Comparison of ENCODE assay signal across 15 mouse cellular contexts in genomic region chr15:85970441-85970840, GRCm38 (mm10).
DNase-seq lines count a peak whose midpoint lies in the region; ATAC-seq and TF ChIP-seq lines count a peak whose summit lies in the region.
"Had no signal": no experiment of that assay in that cellular context is flagged by ENCODE, and none has a peak within 500 bp of the region (broad histone marks: within the 10 kb centered on the region; RNA-seq: fewer than 3 reads in every experiment).

No protein-coding gene starts in this region.

- H3K27me3 ChIP-seq in heart, postnatal 0 days (ENCODE audit: control insufficient read depth, insufficient read depth, low read length), result no peaks in the 10 kb centered on the region
- no peaks in the 10 kb centered on the region for H3K27me3 ChIP-seq in stomach, embryonic 15.5 days (replicated peaks)
- no peaks in the 10 kb centered on the region for H3K27me3 ChIP-seq in stomach, postnatal 0 days (ENCODE audit: control insufficient read depth, insufficient read depth, low read length)
- H3K27me3 ChIP-seq in stomach, embryonic 16.5 days (ENCODE audit: control insufficient read depth, insufficient read depth, low read length), result no peaks in the 10 kb centered on the region
- H3K27me3 ChIP-seq: midbrain, embryonic 15.5 days had no signal

- no peaks in the 10 kb centered on the region for H3K36me3 ChIP-seq in heart, postnatal 0 days (replicated peaks; ENCODE audit: control insufficient read depth, insufficient read depth, low read length)
- no peaks in the 10 kb centered on the region for H3K36me3 ChIP-seq in stomach, embryonic 15.5 days
- no peaks in the 10 kb centered on the region for H3K36me3 ChIP-seq in stomach, postnatal 0 days (ENCODE audit: control insufficient read depth, insufficient read depth, low read length)
- H3K36me3 ChIP-seq in stomach, embryonic 16.5 days (ENCODE audit: control insufficient read depth, insufficient read depth, low read length), result no peaks in the 10 kb centered on the region
- H3K36me3 ChIP-seq: midbrain, embryonic 15.5 days had no signal

- H3K27ac ChIP-seq in heart, postnatal 0 days (ENCODE audit: low read depth), result peak overlapping the region; percentile 82; the same call in 1 of the 2 replicates
- peak overlapping the region; percentile 59; the same call in 1 of the 2 replicates for H3K27ac ChIP-seq in stomach, embryonic 15.5 days
- H3K27ac ChIP-seq in stomach, postnatal 0 days (replicated peaks), result no peak overlapping the region
- peak overlapping the region; percentile 1; the same call in 1 of the 2 replicates for H3K27ac ChIP-seq in stomach, embryonic 16.5 days (ENCODE audit: low read length)
- H3K27ac ChIP-seq: midbrain, embryonic 15.5 days had no signal

- peak; percentile 60 for ATAC-seq in heart, postnatal 0 days (ENCODE audit: insufficient read depth, low read depth)
- ATAC-seq in stomach, embryonic 15.5 days (ENCODE audit: insufficient read depth, low FRiP score, low read depth), result no peak
- ATAC-seq in stomach, postnatal 0 days (ENCODE audit: low FRiP score, low TSS enrichment), result no peak
- no peak for ATAC-seq in stomach, embryonic 16.5 days (ENCODE audit: insufficient read depth, low FRiP score)

- intact Hi-C loops in heart, postnatal 25 days (cut with DNase I), result no loop called here

- H3K9ac ChIP-seq in heart, postnatal 0 days (replicated peaks; ENCODE audit: low read depth, low read length), result no peak overlapping the region
- no peak overlapping the region for H3K9ac ChIP-seq in stomach, embryonic 15.5 days
- no peak overlapping the region for H3K9ac ChIP-seq in stomach, postnatal 0 days (ENCODE audit: low read length)
- no peak overlapping the region for H3K9ac ChIP-seq in stomach, embryonic 16.5 days (ENCODE audit: low read length)
- H3K9ac ChIP-seq: midbrain, embryonic 15.5 days had no signal

- H3K4me2 ChIP-seq in heart, postnatal 0 days (ENCODE audit: low read depth, low read length), result no peak overlapping the region
- peak overlapping the region; percentile 30; the same call in 1 of the 2 replicates for H3K4me2 ChIP-seq in stomach, embryonic 15.5 days
- no peak overlapping the region for H3K4me2 ChIP-seq in stomach, postnatal 0 days (replicated peaks; ENCODE audit: low read depth)
- no peak overlapping the region for H3K4me2 ChIP-seq in stomach, embryonic 16.5 days (ENCODE audit: low read depth, low read length)
- H3K4me2 ChIP-seq: liver, embryonic 11.5 days; midbrain, embryonic 15.5 days had no signal

- H3K9me3 ChIP-seq in heart, postnatal 0 days (replicated peaks; ENCODE audit: control insufficient read depth, low read length), result no peaks in the 10 kb centered on the region
- no peaks in the 10 kb centered on the region for H3K9me3 ChIP-seq in stomach, embryonic 15.5 days
- no peaks in the 10 kb centered on the region for H3K9me3 ChIP-seq in stomach, postnatal 0 days (ENCODE audit: control insufficient read depth, low read length)
- H3K9me3 ChIP-seq in stomach, embryonic 16.5 days (replicated peaks; ENCODE audit: control insufficient read depth, low read length), result no peaks in the 10 kb centered on the region
- H3K9me3 ChIP-seq: midbrain, embryonic 15.5 days had no signal

- 38% methylated on average over 8 of the region's 8 CpGs for WGBS in heart, postnatal 0 days
- WGBS in stomach, embryonic 15.5 days, result 53% methylated on average over 8 of the region's 8 CpGs
- WGBS in stomach, postnatal 0 days, result 38% methylated on average over 8 of the region's 8 CpGs
- WGBS in stomach, embryonic 16.5 days, result 58% methylated on average over 8 of the region's 8 CpGs

- peaks cover 26% of the 10 kb centered on the region for H3K4me1 ChIP-seq in heart, postnatal 0 days (ENCODE audit: control insufficient read depth, insufficient read depth)
- H3K4me1 ChIP-seq in stomach, embryonic 15.5 days, result peaks cover 21% of the 10 kb centered on the region
- H3K4me1 ChIP-seq in stomach, postnatal 0 days (replicated peaks; ENCODE audit: control insufficient read depth, insufficient read depth), result peaks cover 2% of the 10 kb centered on the region; the same call in 1 of the 2 replicates
- peaks cover 11% of the 10 kb centered on the region for H3K4me1 ChIP-seq in stomach, embryonic 16.5 days (ENCODE audit: control insufficient read depth, insufficient read depth, low read length)

- TF ChIP-seq CTCF in heart, postnatal 0 days (IDR thresholded peaks at IDR 0.05; ENCODE audit: low read depth), result no peak
- no peak for TF ChIP-seq CTCF in stomach, postnatal 0 days (IDR thresholded peaks at IDR 0.05; ENCODE audit: low read depth)

- H3K4me3 ChIP-seq in heart, postnatal 0 days (ENCODE audit: low read depth, low read length), result no peak overlapping the region
- no peak overlapping the region for H3K4me3 ChIP-seq in stomach, embryonic 15.5 days (replicated peaks)
- H3K4me3 ChIP-seq in stomach, postnatal 0 days (ENCODE audit: low read depth, low read length), result no peak overlapping the region
- no peak overlapping the region for H3K4me3 ChIP-seq in stomach, embryonic 16.5 days (replicated peaks; ENCODE audit: low read length)
- H3K4me3 ChIP-seq: erythroblast, embryonic 14.5 days; midbrain, embryonic 15.5 days had no signal

- no peak for TF ChIP-seq EP300 in heart, postnatal 0 days (IDR thresholded peaks at IDR 0.05; ENCODE audit: low read depth)
- TF ChIP-seq EP300 in stomach, postnatal 0 days (optimal IDR thresholded peaks at IDR 0.05), result no peak

- DNase-seq in adrenal gland, postnatal 10 days, result peak; percentile 20
- DNase-seq in adrenal gland, postnatal 14 days, result no peak
- peak; percentile 35 for DNase-seq in heart, postnatal 0 days (ENCODE audit: low spot score)
- no peak for DNase-seq in heart, postnatal 25 days (ENCODE audit: low spot score)
- DNase-seq in stomach, postnatal 0 days (ENCODE audit: low spot score), result no peak
- DNase-seq in urinary bladder, postnatal 36 days (ENCODE audit: low spot score in 2 of 2), result no peak
- DNase-seq: cerebellum, adult 9-10 months; embryo, embryonic 11 days; layer of hippocampus, postnatal 36 days; left cerebral cortex, postnatal 4 days had no signal

Comparison
In these comparisons a context has a peak if more than half of its experiments do, and no peak if none do; other contexts are left out.
1. DNase-seq: peak in adrenal gland, postnatal 10 days (single experiment) and heart, postnatal 0 days (single experiment); none in adrenal gland, postnatal 14 days (single experiment), heart, postnatal 25 days (single experiment), stomach, postnatal 0 days (single experiment) and urinary bladder, postnatal 36 days (0 of 2).